Mouse (Mus musculus) embryonic facial prominence, embryonic 11.5 days (tissue): Measurements from ENCODE around the gene Trhde. TPM values are rescaled to one million over a fixed set of nuclear protein-coding genes. Genes with fewer than 3 reads are reported as not detected.

Source experiments
- ATAC-seq: fragments of 200-750 bp; cut with Nextera tagmentation; replicated peaks from 2 replicates; pipeline ENCODE4 v1.8.0; 2017; ENCODE audit warnings: low read depth; ENCODE audit not compliant: insufficient number of reproducible peaks, low FRiP score, low TSS enrichment
- DNase-seq: peaks from one replicate; pipeline ENCODE4 v3.0.0-alpha.2; 2015; ENCODE audit warnings: low spot score
- H3K27ac ChIP-seq: fragments of 300-500 bp; sonication (generic); replicated peaks from 2 replicates; pipeline ENCODE4 v1.5.1; 2014; ENCODE audit warnings: mild to moderate bottlenecking, low read depth, low read length, control low read depth
- H3K27me3 ChIP-seq: fragments of 300-500 bp; sonication (generic); 2 replicates; pipeline ENCODE4 v1.6.1; 2014; ENCODE audit warnings: mild to moderate bottlenecking, low read length, moderate library complexity, mixed read lengths; ENCODE audit not compliant: control insufficient read depth, insufficient read depth
- H3K36me3 ChIP-seq: fragments of 300-500 bp; sonication (generic); replicated peaks from 2 replicates; pipeline ENCODE4 v1.6.1; 2014; ENCODE audit warnings: low read depth, mild to moderate bottlenecking, low read length, moderate library complexity, mixed read lengths; ENCODE audit not compliant: control insufficient read depth, insufficient read depth
- H3K4me1 ChIP-seq: fragments of 300-500 bp; sonication (generic); 2 replicates; pipeline ENCODE4 v1.6.1; 2014; ENCODE audit warnings: low read length, mixed read lengths; ENCODE audit not compliant: control insufficient read depth, insufficient read depth
- H3K4me2 ChIP-seq: fragments of 300-500 bp; sonication (generic); 2 replicates; pipeline ENCODE4 v1.6.1; 2014; ENCODE audit warnings: low read depth, mild to moderate bottlenecking, control low read depth, low read length, moderate library complexity
- H3K4me3 ChIP-seq: fragments of 300-500 bp; sonication (generic); 2 replicates; pipeline ENCODE4 v1.5.1; 2014; ENCODE audit warnings: low read depth, low read length, control low read depth
- H3K9ac ChIP-seq: fragments of 300-500 bp; sonication (generic); replicated peaks from 2 replicates; pipeline ENCODE4 v1.6.1; 2014; ENCODE audit warnings: mild to moderate bottlenecking, control low read depth, low read length
- H3K9me3 ChIP-seq: fragments of 300-500 bp; sonication (generic); replicated peaks from 2 replicates; pipeline ENCODE4 v1.6.1; 2016; ENCODE audit warnings: mild to moderate bottlenecking, low read length, inconsistent platforms, mixed read lengths; ENCODE audit not compliant: control insufficient read depth
- WGBS: fragments of 180-500 bp; shearing (Covaris S2); extraction: QIAGEN DNeasy Blood & Tissue Kit; methylation state at CpG from one replicate; pipeline ENCODE4 v1.1.7; 2014; 5-methylcytosine and 5-hydroxymethylcytosine counted together
- polyA plus RNA-seq: library from polyadenylated mRNA; unstranded; fragments of >200 nt; fragmentation: Nextera tagmentation; extraction: Ambion mirVana; gene quantifications from 2 replicates; pipeline ENCODE4 v1.2.1, GENCODE M21; 2014

Trhde gene
- polyA plus RNA-seq, 1 experiment from 2014 or later = 1.8 TPM

DNA sequence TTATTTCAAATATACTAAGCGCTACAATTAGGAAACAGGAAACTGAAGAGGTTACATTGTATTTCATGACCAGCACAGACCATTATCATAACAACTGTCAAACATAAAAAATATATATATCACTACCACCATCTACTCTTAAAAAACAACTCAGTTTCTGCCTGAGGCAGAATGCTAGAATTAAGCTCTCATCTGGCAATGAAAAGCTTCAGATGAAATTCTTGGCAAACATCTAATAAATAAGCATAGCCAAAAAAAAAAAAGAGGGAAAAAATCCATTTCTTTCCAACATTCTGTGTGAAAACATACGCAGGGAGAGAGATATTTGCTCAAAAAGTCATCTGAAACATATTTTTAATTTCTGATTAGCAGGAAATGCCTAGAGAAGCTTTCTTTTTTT, 67.0 kb downstream of the Trhde start:
- no peak overlapping the region for H3K9ac ChIP-seq
- H3K36me3 ChIP-seq = no peaks in the 10 kb centered on the region
- ATAC-seq = no peak
- H3K27ac ChIP-seq = no peak overlapping the region
- no peak for DNase-seq
- 89% methylated on average over 2 of the region's 2 CpGs for WGBS
- H3K27me3 ChIP-seq = no peaks in the 10 kb centered on the region
- H3K4me2 ChIP-seq = no peak overlapping the region
- no peak overlapping the region for H3K4me3 ChIP-seq
- H3K4me1 ChIP-seq = no peaks in the 10 kb centered on the region
- no peaks in the 10 kb centered on the region for H3K9me3 ChIP-seq

- Histone ChIP-seq H3K9me3 (no peaks in the 10 kb centered on the region), H3K27me3 (no peaks in the 10 kb centered on the region), H3K27ac (no peak overlapping the region), H3K4me3 (no peak overlapping the region), H3K9ac (no peak overlapping the region), H3K4me2 (no peak overlapping the region), H3K36me3 (no peaks in the 10 kb centered on the region), H3K4me1 (no peaks in the 10 kb centered on the region)
- WGBS = 83% methylated on average over 2 of the region's 2 CpGs
- DNase-seq (peak; percentile 26), ATAC-seq (no peak)
These were observed 76.5 kb downstream of the Trhde start for GRCm38 (mm10) chr10:114725591-114725990.

- ATAC-seq (no peak), DNase-seq (no peak)
- H3K27me3 ChIP-seq = no peaks in the 10 kb centered on the region
- H3K9me3 ChIP-seq = no peaks in the 10 kb centered on the region
- no peak overlapping the region for H3K9ac ChIP-seq
- no peak overlapping the region for H3K27ac ChIP-seq
- H3K4me2 ChIP-seq = no peak overlapping the region
- H3K36me3 ChIP-seq = no peaks in the 10 kb centered on the region
- no peak overlapping the region for H3K4me3 ChIP-seq
- H3K4me1 ChIP-seq = no peaks in the 10 kb centered on the region
These were observed 100.3 kb downstream of the Trhde start for GRCm38 (mm10) chr10:114701791-114702190.

GRCm38 (mm10) chr10:114671791-114672415, 130.2 kb downstream of the Trhde start:
- DNase-seq (no peak), ATAC-seq (no peak)
- H3K4me1 ChIP-seq = no peaks in the 10 kb centered on the region
- no peaks in the 10 kb centered on the region for H3K27me3 ChIP-seq
- no peak overlapping the region for H3K9ac ChIP-seq
- H3K9me3 ChIP-seq = no peaks in the 10 kb centered on the region
- H3K27ac ChIP-seq = no peak overlapping the region
- H3K4me3 ChIP-seq = no peak overlapping the region
- no peak overlapping the region for H3K4me2 ChIP-seq
- 56% methylated on average over 6 of the region's 6 CpGs for WGBS
- no peaks in the 10 kb centered on the region for H3K36me3 ChIP-seq

DNA sequence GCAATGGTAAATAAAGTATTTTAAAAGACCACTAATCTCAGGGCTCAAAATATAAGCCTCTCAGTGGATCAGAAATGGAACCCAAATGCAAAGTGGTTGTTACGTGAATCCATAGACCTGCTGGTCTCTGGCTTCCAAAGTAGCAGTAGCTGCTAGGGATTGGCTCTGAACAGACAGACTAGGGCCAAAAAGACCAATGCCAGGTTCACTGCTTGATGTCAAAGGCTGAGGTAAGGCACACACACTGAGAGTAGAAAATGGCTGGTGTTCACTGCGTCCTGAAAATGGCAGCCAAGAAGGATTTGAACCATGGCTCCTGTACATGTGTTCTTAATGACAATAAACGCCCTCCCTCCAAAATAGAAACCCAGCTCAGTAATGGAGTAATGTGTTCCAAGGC, 209.1 kb downstream of the Trhde start:
- H3K27me3 ChIP-seq = no peaks in the 10 kb centered on the region
- 81% methylated on average over 3 of the region's 3 CpGs for WGBS
- no peaks in the 10 kb centered on the region for H3K36me3 ChIP-seq
- H3K27ac ChIP-seq = no peak overlapping the region
- no peaks in the 10 kb centered on the region for H3K4me1 ChIP-seq
- no peak for ATAC-seq
- H3K4me2 ChIP-seq = no peak overlapping the region
- DNase-seq = no peak
- no peaks in the 10 kb centered on the region for H3K9me3 ChIP-seq
- H3K4me3 ChIP-seq = no peak overlapping the region
- no peak overlapping the region for H3K9ac ChIP-seq

DNA sequence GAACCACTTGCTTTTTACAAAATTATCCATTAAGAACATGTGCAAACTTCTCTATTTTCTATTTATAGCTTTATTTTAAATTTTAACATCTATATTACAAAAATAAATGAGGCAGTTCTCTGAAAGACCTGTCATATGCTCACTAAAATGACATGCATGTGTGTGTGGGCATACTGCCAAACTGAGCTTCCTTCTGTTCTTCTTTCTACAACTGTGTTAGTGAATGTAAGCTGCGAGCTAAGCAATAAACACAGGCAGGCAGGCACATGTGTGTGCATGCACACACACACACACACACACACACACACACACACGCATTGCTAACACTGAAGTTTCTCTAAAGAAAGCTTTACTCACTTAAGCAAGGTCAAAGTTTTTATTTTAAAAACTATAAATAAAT, 223.2 kb downstream of the Trhde start:
- Histone ChIP-seq H3K4me2 (no peak overlapping the region), H3K4me3 (no peak overlapping the region), H3K4me1 (no peaks in the 10 kb centered on the region), H3K27me3 (no peaks in the 10 kb centered on the region), H3K9me3 (no peaks in the 10 kb centered on the region), H3K36me3 (no peaks in the 10 kb centered on the region), H3K27ac (no peak overlapping the region), H3K9ac (no peak overlapping the region)
- ATAC-seq (no peak), DNase-seq (no peak)
- 91% methylated on average over 2 of the region's 2 CpGs for WGBS

DNA sequence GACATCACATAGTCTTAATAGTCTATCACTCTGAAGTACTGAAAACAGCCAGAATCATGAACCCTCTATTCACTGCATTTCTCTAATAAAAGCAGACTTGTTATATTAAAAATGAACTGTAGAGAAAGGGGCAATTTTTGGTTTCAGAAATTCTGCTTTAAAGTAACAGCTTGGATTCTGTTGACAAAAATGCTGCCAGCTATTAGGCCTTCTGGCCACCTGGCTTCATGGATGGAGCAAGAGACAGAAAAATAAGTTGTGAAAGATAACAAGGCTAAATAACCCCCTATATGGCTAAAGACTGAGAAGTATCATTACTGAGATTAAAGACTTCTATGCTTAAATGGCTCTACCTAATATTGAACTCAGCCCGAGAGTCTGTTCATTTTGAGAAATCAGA, 234.2 kb downstream of the Trhde start:
- no peaks in the 10 kb centered on the region for H3K4me1 ChIP-seq
- H3K4me2 ChIP-seq = no peak overlapping the region
- H3K4me3 ChIP-seq = no peak overlapping the region
- H3K27ac ChIP-seq = no peak overlapping the region
- no peaks in the 10 kb centered on the region for H3K36me3 ChIP-seq
- ATAC-seq (no peak), DNase-seq (no peak)
- H3K27me3 ChIP-seq = no peaks in the 10 kb centered on the region
- no peaks in the 10 kb centered on the region for H3K9me3 ChIP-seq
- H3K9ac ChIP-seq = no peak overlapping the region
- 88% methylated on average over 1 of the region's 1 CpGs for WGBS

DNA sequence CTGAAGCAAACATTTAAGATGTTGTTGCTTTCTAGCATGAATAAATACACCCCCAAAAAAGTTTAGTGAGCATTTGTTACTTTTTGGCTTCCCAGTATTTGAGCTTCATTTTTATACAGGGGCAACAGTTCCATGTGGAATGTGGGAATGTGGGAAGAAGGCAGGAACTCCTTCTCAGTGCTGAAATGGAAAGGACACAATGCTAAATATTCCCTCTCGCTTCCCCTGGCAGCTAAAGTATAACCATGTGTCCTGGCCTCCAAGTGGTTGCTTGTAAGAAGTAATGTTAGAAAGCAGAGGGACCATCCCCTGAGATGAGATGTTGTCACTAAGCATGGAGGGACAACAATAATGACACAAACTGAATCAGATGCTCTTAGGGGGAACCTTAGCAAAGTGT, 292.9 kb downstream of the Trhde start:
- Histone ChIP-seq H3K4me3 (no peak overlapping the region), H3K36me3 (no peaks in the 10 kb centered on the region), H3K9ac (no peak overlapping the region), H3K9me3 (no peaks in the 10 kb centered on the region), H3K4me1 (no peaks in the 10 kb centered on the region), H3K27me3 (no peaks in the 10 kb centered on the region), H3K4me2 (no peak overlapping the region), H3K27ac (no peak overlapping the region)
- WGBS = 87% methylated on average over 1 of the region's 1 CpGs
- ATAC-seq (no peak), DNase-seq (no peak)
